Mouse (Mus musculus): ENCODE measurements around the gene Psma3. TPM values are rescaled to one million over a fixed set of nuclear protein-coding genes. Genes with fewer than 3 reads are reported as not detected.
A peak's percentile ranks its signal among the peaks of the same experiment; 100 is the strongest.

The Psma3 gene
- total RNA-seq (2014; rRNA removed) (116 and 131 TPM in 2 replicates), polyA plus RNA-seq (2015; fragmentation: Nextera tagmentation; extraction: Ambion mirVana) (505 and 509 TPM in 2 replicates)

GRCm38 (mm10) chr12:70974441-70975266 lies at the start of gene Psma3:
Psma3 (plus strand) TSS chr12:70974621.
- H3K9ac ChIP-seq (replicated peaks; ENCODE audit: low read length, poor library complexity, severe bottlenecking): peak within 1 kb of the TSS; percentile 99
- peak; percentile 98 for ATAC-seq (ENCODE audit: low FRiP score)

GRCm38 (mm10) chr12:70929781-70930180 lies 44.6 kb upstream of the Psma3 start:
- H3K9ac ChIP-seq (replicated peaks; ENCODE audit: low read length, poor library complexity, severe bottlenecking): no peak overlapping the region
- WGBS: 86% methylated on average over 4 of the region's 4 CpGs

More at GRCm38 (mm10) chr12:70974441-70975266, at the start of gene Psma3:
- Histone ChIP-seq H3K4me2 (ENCODE audit: low read depth, low read length, poor library complexity, severe bottlenecking) (peak within 1 kb of the TSS; percentile 53), H3K4me1 (ENCODE audit: insufficient read depth, low read length) (0 out of 2 replicates have a peak, but pooled peaks cover 8% of the 10 kb centered on the region), H3K27ac (ENCODE audit: low read depth, low read length) (peak within 1 kb of the TSS; percentile 98), H3K9me3 (ENCODE audit: low read length) (no peaks in the 10 kb centered on the region), H3K4me3 (ENCODE audit: low read depth, low read length) (peak within 1 kb of the TSS; percentile 98), H3K27me3 (ENCODE audit: insufficient read depth, low read length) (no peaks in the 10 kb centered on the region), H3K36me3 (ENCODE audit: insufficient read depth, low read length) (peaks cover 5% of the 10 kb centered on the region; the same call in 1 of the 2 replicates)
- peak; percentile 32 for TF ChIP-seq CTCF (IDR thresholded peaks at IDR 0.05)
- peak; percentile 98 for DNase-seq (ENCODE audit: low spot score)
- under 1% methylated on average over 57 of the region's 71 CpGs for WGBS

DNA sequence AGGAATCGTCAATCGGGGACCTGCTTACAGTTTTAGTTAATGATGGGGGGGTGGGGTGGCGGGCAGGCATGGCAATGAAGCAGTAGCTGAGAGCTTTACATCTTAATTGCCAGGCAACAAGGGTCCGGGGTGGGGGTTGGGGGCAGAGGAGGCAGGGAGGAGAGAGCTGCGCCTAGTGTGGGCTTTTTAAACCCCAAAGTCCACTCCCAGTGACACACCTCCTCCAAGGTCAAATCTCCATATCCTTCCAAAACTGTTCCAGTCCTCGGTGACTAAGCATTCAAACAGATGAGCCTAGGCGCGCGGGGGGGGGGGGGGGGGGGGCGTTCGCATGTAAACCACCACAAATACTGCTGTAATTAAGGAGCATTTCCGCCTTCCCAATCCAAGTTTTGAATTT lies 37.3 kb upstream of the Psma3 start:
- Histone ChIP-seq H3K27ac (ENCODE audit: low read depth, low read length) (peak overlapping the region; percentile 86), H3K4me3 (ENCODE audit: low read depth, low read length) (peak overlapping the region; percentile 77), H3K27me3 (ENCODE audit: insufficient read depth, low read length) (no peaks in the 10 kb centered on the region), H3K9me3 (ENCODE audit: low read length) (no peaks in the 10 kb centered on the region), H3K4me1 (ENCODE audit: insufficient read depth, low read length) (no peaks in the 10 kb centered on the region; the same call in 1 of the 2 replicates), H3K36me3 (ENCODE audit: insufficient read depth, low read length) (peaks cover 2% of the 10 kb centered on the region; the same call in 1 of the 2 replicates), H3K4me2 (ENCODE audit: low read depth, low read length, poor library complexity, severe bottlenecking) (peak overlapping the region; percentile 57), H3K9ac (replicated peaks; ENCODE audit: low read length, poor library complexity, severe bottlenecking) (peak overlapping the region; percentile 59)
- WGBS: 14% methylated on average over 8 of the region's 12 CpGs
- TF ChIP-seq CTCF (IDR thresholded peaks at IDR 0.05): no peak
- peak; percentile 38 for DNase-seq (ENCODE audit: low spot score)
- peak; percentile 33 for ATAC-seq (ENCODE audit: low FRiP score)

More at GRCm38 (mm10) chr12:70929781-70930180, 44.6 kb upstream of the Psma3 start:
- H3K4me1 ChIP-seq (ENCODE audit: insufficient read depth, low read length): no peaks in the 10 kb centered on the region
- no peaks in the 10 kb centered on the region for H3K9me3 ChIP-seq (ENCODE audit: low read length)
- ATAC-seq (ENCODE audit: low FRiP score): no peak
- H3K27ac ChIP-seq (ENCODE audit: low read depth, low read length): no peak overlapping the region
- DNase-seq (ENCODE audit: low spot score): no peak
- no peak for TF ChIP-seq CTCF (IDR thresholded peaks at IDR 0.05)
- H3K4me3 ChIP-seq (ENCODE audit: low read depth, low read length): no peak overlapping the region
- H3K27me3 ChIP-seq (ENCODE audit: insufficient read depth, low read length): no peaks in the 10 kb centered on the region
- H3K4me2 ChIP-seq (ENCODE audit: low read depth, low read length, poor library complexity, severe bottlenecking): no peak overlapping the region
- H3K36me3 ChIP-seq (ENCODE audit: insufficient read depth, low read length): no peaks in the 10 kb centered on the region

DNA sequence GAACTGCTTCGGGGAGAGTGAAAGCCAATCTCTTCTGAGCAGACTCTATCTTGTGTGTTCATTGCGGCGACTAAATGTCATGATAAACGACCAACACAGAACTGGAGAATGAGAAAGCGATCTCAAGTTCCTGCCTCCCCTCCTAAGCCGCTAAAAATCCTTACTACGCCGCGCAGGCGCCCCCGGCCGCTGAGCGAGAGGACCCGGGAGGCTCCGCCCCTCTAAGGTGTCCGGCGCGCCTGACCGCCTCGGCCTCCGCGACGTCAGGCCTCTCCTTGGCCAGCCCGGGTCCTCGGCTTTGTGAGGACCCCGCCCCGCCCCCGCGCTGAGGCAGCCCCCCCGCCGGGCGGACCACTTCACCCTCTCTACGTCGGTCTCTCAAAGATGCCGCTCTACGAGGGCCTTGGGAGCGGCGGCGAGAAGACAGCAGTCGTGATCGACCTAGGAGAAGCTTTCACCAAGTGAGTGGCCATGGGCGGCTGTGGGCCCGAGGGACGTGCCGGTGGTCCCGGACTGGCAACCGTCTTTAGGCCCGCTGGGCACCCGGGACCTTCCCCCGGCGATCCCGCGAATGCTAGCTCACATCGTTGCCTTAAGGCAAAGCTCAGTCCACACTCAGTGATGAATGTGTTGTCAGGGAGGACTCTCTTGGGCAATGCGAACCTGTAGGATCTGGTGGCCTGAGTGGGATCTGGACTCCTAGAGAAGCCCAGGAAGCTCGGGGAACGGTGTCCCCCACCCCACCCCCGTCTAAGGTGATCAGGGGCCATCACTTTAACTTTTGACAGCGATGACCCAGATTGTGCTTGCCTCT lies 36.6 kb upstream of the Psma3 start, which contains the start of gene Actr10:
Actr10 (plus strand) TSS at position 287 of the 814 bp plus-strand sequence.
- peak; percentile 98 for ATAC-seq (ENCODE audit: low FRiP score)
- peak within 1 kb of the TSS; percentile 69 for H3K9ac ChIP-seq (replicated peaks; ENCODE audit: low read length, poor library complexity, severe bottlenecking)
- H3K27me3 ChIP-seq (ENCODE audit: insufficient read depth, low read length): no peaks in the 10 kb centered on the region
- no peaks in the 10 kb centered on the region for H3K9me3 ChIP-seq (ENCODE audit: low read length)
- peak; percentile 94 for DNase-seq (ENCODE audit: low spot score)
- TF ChIP-seq CTCF (IDR thresholded peaks at IDR 0.05): no peak
- peak within 1 kb of the TSS; percentile 86 for H3K27ac ChIP-seq (ENCODE audit: low read depth, low read length)
- WGBS: under 1% methylated on average over 56 of the region's 59 CpGs
- H3K4me2 ChIP-seq (ENCODE audit: low read depth, low read length, poor library complexity, severe bottlenecking): peak within 1 kb of the TSS; percentile 57
- H3K4me1 ChIP-seq (ENCODE audit: insufficient read depth, low read length): no peaks in the 10 kb centered on the region; the same call in 1 of the 2 replicates
- H3K4me3 ChIP-seq (ENCODE audit: low read depth, low read length): peak within 1 kb of the TSS; percentile 77
- H3K36me3 ChIP-seq (ENCODE audit: insufficient read depth, low read length): peaks cover 7% of the 10 kb centered on the region; the same call in 1 of the 2 replicates

DNA sequence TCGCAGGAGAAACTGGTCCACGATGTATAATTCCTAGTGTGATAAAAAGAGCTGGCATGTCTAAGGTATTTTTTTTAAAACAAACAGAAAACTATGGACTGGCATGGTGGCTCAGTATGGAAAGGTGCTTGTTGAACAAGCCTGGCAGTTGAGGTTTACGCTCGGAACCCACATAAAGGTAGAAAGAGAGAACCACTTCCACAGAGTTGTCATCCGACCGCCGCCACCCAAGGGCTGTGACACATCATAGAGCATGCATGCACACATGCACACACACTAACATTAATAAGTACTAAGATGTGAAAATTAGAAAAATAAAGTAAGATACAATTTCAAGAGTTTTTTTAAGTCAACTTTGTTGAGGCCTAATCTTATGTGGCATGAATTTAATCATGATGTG lies 33.6 kb upstream of the Psma3 start:
- Histone ChIP-seq H3K4me1 (ENCODE audit: insufficient read depth, low read length) (no peaks in the 10 kb centered on the region; the same call in 1 of the 2 replicates), H3K4me2 (ENCODE audit: low read depth, low read length, poor library complexity, severe bottlenecking) (no peak overlapping the region), H3K9ac (replicated peaks; ENCODE audit: low read length, poor library complexity, severe bottlenecking) (no peak overlapping the region), H3K27ac (ENCODE audit: low read depth, low read length) (no peak overlapping the region), H3K4me3 (ENCODE audit: low read depth, low read length) (no peak overlapping the region), H3K36me3 (ENCODE audit: insufficient read depth, low read length) (peaks cover 18% of the 10 kb centered on the region), H3K27me3 (ENCODE audit: insufficient read depth, low read length) (no peaks in the 10 kb centered on the region), H3K9me3 (ENCODE audit: low read length) (no peaks in the 10 kb centered on the region)
- DNase-seq (ENCODE audit: low spot score): no peak
- WGBS: 97% methylated on average over 7 of the region's 7 CpGs
- ATAC-seq (ENCODE audit: low FRiP score): no peak
- no peak for TF ChIP-seq CTCF (IDR thresholded peaks at IDR 0.05)

Data from midbrain, postnatal 0 days (tissue).